Mouse (Mus musculus): Measurements from ENCODE around the gene Ak3.

- TF ChIP-seq CTCF (IDR thresholded peaks at IDR 0.05; ENCODE audit: borderline replicate concordance, insufficient read depth, low read length): no peak
- no peak for TF ChIP-seq POLR2A (IDR thresholded peaks at IDR 0.05; ENCODE audit: low read depth, low read length)
Measured at GRCm38 (mm10) chr19:29060299-29060698, 12.5 kb upstream of the Ak3 start.

Data from embryonic fibroblast, embryonic 13.5 days (primary cell).